Mouse (Mus musculus) forelimb bud, embryonic 11.5 days (tissue): ENCODE measurements around the gene Sh3bgrl3.

ENCODE experiments used
- DNase-seq: peaks from one replicate; pipeline ENCODE4 v3.0.0-alpha.2; 2012; ENCODE audit warnings: low read depth, low spot score

The Sh3bgrl3 gene

DNA sequence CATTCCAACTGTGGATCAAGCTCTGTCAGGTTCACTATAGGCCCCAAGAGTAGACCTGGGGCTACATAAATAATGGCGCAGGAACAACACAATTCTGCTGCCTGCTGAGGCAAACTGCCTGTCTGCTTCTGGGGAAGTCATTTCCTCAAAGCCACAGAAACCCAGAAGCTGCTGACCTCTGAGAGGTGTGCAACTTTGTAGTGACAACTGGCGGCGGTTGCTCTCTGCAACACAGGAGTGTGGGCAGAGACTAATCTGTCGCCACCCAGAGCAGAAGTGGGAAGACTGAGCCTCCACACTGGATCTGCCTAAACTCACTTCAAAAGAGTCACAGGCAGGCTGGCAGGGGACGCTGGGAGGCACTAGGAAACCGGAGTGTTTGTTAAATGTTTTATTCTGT is 893 bp upstream of the Sh3bgrl3 start:
- no peak for DNase-seq

DNA sequence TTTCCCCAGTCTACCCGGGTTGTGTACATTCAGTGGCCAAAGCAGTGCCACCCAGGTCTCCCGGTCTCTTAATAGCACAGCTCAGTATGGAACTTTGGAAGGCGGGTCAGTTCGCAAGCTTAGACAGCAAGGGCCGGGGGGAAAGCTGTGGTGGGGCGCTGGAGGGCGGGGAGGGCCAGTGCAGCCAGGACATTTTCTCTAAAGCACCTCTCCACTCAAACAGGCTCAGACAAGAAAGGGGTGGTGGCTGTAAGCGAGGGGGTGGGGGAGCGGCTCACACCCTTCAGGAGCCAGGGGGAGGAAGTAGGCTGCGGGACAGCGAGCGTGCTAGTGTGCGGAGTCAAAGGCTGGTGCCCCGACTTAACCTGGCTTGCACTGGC is 384 bp upstream of the Sh3bgrl3 start:
- DNase-seq = no peak

DNA sequence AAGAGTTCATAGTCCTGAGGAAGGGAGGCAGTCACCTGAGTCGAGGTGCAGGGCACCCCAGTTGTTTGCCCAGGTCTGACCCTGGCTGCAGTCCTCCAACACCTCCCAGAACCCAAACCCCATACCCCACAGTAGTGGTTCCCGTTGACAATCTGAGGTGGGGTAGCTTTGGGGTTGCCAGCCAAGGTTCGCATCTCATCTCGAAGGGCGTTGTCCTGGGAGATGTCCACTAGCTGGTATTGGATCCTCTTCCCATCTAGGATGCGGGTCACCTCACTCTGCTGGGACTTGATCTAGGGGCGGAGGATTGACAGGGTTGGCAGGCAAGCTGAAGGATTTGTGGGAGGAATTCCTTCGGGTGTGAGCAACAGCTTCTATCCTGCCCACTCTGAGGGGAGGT is 796 bp downstream of the Sh3bgrl3 start:
- no peak for DNase-seq

DNA sequence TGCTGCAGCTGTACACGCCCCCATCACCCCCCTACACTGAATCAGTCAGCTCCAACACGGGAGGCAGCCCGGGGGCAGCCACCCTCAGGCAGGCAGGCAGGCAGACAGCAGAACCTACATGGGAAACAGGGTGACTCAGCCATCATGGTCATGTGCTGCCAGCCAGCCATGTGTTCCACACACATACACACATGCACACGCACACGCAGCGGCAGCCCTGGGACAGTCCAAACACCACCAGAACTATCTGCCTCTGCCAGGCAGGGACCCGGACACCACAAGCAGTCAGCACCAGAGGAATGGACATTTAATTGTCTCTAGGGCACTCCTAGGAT is 1.5 kb downstream of the Sh3bgrl3 start:
- DNase-seq = no peak

DNA sequence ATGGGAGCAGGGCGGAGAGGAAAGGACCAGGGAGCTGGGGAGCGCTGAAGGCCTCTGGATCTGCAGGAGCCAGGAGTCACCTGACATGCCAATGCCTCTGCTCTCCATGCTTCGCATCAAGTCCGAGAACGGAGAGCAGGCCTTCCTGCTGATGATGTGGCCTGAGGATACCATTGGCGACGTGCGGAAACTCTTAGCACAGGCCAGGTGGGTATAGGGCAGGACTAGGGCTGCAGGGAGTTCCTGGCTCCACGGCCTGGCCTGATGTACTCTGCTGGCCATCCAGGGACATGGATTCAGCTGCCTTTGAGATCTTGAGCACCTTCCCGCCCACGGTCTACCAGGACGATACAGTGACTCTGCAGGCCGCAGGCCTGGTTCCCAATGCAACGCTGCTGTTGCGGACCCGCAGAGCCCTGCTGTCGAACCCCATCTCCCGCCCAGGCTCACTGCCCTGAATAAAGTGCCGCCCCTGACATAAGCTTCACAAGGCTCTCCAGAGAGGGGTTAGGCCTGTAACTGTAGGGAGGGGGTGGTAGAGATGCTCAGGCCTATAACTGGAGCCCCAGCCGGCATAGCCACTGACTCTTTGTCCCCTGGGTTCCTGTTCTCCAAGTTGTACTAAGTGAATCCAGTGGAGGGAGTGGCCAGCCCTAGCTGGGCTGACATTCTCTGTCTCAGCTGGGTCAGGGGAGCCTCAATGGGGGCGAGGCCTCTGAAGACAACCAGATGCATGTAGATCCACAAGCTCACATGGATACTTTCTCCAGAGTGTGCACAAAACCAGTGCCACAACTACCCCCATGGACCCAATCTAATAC is 2.1 kb downstream of the Sh3bgrl3 start:
- no peak for DNase-seq

DNA sequence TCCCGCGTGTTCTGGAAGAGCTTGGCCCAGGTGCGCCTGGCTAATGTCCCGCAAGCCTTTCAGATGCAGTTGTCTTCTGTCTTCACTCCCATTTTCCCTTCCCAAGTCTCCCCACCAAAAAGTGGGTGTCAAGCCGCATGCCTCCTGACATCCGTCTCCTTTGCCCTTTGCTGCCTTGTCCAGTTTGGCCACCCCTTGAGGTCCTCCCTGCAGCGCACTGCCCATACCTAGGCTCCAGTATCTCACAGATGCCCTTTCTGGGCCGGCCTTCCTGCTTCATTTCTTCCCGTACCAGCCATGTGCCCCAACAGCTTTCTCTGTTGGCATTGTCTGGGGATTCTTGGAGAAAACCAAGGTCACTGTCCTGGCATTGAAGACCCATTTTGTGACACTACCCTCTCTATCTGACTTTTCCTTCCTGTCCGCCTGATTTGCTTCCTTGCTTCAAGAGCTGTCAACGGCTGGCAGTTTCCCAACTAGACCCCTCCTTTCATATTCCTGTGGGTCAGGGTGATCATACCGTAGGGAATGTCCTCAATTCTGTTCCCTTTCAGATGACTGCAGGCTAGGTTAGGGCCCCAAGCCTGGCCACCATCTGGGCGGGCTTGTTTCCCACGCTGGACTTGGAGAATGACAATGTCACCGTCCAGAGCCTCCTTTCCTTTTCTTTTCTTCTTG is 3.1 kb downstream of the Sh3bgrl3 start:
- DNase-seq = no peak

DNA sequence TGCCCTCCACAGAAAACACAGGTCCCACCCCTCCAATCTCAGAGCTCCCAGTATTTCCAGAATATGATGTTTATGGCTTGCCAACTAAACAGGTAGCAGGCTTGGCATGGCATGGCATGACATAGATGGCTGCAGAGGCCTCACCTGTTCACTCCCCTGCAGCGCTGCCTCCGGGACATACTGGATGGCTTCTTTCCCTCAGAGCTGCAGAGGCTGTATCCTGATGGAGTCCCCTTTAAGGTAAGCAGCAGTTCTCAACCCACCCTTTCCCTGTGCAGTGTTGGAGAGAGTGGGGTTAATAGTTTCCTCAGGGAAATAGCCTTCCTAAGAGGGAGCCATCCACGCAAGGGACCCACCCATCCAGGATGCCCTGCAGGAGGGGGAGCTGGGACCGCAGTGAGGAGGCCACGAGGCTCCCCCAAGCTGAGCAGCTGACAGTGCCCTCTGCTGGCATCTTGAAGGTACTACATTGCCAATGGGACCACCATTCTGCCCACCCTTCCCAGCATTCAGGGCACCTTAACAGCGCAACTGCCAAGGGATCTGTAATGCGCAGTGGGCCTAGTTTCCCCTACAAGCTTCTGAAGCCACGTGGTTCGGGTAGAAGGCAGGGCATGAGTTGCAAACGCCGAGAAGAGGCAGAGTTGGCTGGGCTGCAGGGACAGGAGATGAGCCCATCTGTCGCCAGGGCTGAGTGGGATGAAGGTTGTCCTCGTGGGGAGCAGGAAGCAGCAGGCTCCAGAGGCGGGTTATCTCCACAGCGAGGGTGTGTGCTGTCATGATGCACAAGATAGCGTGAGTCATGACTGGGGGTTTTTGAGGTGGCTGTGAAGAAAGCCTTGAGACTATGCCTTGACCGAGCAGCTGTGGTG is 4.7 kb downstream of the Sh3bgrl3 start:
- peak; percentile 64 for DNase-seq

DNA sequence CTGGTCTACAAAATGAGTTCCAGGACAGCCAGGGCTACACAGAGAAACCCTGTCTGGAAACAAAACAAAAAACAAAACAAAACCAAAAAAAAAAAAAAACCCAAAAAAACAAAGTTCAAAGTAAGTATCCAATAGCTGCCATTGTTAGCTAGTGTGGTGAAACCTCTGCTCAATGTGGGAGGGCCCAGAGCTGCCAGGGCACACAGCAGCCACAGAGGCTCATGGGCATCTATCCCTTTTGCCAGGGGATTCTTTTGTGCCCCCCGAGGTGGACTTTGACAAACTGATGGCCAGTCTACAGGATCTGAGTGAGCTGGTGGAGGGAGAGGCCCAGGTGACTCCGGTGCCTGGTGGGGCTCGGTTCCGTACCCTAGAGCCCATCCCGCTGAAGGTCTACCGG is 5.4 kb downstream of the Sh3bgrl3 start:
- no peak for DNase-seq

DNA sequence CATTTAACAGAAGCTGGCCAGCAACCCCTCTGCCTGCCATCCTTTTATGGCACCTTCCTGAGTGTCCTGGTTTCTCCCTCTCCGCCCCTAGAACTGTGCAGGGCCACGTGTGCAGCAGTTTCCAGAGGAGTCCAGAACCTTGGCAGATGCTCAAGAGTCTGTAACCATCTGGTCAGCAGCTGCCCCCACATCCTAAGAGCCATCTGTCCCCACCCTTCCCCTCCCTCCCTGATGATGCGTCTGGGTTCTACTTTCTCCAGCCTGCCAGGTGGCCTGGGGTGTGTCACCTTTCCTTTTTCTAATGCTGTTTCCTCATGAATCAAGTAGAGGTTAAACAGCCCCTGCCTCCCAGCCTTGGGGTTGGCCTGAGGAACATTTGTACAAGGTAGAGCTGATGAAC is 6.3 kb downstream of the Sh3bgrl3 start:
- no peak for DNase-seq

DNA sequence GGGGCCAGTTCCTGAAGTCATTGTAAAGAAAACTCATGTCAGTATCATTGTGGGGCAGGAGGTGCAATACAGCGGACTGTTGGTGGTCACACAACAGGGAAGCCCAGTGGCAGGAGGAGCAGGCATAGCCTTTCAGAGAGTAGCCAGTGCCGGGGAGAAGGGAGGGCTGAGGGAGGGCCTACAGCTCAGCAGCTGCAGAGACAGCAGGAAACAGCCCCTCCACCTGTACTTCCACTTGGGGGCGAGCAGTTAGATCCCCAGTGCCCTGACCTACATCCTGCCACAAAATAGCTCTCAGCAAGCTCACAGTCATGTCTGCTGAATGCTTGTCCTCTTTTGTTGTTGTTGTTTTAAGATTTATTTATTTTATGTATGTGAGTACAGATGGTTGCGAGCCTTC is 7.0 kb downstream of the Sh3bgrl3 start:
- DNase-seq = no peak

DNA sequence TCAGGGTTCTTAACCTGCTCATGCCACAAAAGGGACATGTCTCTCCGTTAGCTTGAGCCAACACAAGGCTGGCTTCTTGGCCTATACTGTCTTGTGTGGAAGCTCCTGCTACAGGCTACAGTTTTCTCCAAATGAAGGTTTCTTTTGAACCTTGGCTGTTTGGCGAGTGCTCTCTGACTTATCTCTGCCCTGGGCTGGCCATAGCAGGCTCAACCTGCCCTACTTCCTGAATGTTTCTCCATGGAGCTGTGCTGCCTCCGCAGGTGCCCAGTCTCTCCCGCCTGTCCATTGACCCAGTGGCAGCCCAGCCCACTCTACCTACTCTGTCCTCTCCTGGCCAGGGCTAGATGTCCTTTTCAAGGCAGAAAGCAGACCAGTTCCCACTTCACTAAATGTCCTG is 7.7 kb downstream of the Sh3bgrl3 start:
- DNase-seq = no peak

DNA sequence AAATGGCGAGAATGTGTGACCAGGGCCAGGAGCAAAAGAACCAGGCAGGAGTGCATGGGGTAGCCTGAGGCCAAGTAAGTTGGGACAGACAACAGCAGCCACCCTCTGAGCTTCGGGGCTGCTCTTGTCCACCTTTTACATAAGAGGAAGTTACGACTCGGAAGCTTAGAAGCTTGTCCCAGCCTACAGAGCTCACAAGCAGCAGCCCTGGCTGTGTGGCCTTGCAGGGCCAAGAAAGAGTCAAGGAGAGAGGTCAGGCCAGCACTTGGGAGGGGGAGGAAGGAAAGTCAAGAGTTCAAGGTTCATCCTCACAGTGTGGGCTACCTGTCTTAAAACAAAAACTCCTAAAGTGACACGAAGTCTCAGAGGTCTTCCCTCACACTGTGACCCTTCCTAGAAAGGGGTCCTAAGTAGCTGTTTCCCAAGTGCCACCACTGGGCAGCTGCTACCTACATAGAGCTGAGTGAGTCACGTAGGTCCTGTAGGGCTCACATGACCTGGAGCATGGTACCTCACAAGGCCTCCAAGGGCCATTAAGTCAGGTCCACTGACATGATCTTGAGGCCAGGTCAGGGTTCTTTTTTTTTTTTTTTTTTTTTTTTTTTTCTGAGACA is 8.3 kb downstream of the Sh3bgrl3 start:
- no peak for DNase-seq

DNA sequence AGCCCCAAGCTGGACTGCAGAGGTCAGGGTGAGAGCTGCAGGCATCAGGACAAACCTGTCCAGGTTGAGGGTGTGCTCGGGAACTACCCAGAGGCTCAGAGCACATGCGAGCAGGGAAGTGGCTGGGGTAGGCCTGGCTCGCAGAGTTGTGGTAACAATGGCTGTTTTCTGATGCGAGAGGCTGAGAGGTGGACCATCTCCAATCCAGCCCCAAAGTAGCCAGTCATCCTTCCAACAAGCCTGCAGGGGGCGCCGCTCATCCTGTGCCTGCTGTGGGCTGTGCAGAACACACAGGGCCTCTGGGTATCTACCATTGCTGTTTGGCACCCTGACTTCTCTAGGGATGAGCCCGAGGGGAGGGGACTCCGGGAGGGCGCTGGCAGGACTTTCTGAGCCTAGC is 8.9 kb downstream of the Sh3bgrl3 start:
- DNase-seq = no peak

DNA sequence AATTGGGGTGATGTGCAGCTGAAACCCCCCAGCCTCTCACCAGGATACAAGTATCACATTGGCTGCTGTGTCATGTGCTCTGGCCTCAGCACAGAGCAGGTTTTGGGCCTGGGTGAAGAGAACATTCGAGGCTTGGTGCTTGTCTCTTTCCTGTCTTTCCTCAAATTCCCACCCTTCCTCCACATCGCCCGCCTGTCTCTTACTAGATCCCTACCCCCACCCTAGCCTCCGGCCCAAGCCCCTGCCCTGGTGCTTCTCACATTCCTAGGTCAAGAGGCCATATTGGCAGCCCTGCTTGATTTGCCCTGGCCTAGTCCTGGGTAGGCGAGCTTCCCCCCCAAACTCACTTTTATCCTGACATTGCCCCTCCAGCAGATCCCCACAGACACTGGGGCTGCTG is 9.5 kb downstream of the Sh3bgrl3 start:
- DNase-seq = no peak

DNA sequence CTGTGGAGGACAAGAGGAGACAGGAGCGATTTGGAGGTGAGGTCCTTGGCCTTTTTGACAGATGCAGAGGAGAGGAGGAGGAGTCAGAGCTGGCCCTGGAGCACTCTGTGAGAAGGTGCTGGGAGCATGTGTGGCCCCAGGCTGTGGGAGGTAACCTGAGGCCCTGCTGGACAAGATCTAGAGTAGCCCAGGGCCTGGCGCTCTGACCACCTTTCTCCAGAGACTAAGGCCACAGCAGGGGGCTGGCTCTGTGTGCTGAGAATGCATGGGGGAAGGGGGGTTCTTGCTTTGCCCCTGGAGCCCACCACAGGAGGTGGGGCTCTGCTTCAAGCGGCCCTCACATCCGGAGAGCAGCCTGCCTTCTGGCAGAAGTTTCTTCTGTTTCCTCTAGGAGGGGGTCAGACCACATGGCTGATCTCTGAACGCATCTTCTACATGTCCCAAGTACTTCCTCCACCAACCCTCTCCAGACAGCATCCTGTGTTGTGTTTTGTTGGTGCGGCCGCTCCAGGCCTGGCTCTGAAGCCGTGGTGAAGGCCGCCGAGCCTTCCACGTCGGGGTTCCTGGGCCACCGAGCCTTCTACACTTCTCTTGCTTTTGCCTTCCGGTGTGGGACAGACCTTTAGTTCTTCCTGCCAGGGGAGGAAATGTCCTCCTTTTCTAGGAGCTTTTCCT is 10.3 kb downstream of the Sh3bgrl3 start:
- DNase-seq = no peak

DNA sequence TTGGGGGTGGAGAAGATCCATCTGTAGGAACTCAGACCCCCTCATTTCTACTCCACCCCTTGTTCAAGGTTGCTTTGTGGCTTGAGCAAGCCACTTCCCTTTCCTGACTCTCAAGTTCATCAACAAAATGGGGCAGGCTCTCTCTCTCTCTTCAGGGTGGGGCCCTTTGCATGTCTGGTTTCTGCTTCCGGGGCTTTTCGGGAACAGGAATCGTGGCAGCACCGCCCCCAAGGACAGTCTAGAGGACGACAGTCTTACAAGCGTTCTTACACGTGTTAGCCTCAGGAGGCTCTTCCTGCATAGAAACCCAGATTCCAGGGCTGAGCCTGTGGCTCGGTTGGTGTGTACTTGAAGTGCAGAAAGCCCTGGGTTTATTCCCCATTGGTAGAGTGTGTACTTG is 11.6 kb downstream of the Sh3bgrl3 start:
- DNase-seq = no peak

DNA sequence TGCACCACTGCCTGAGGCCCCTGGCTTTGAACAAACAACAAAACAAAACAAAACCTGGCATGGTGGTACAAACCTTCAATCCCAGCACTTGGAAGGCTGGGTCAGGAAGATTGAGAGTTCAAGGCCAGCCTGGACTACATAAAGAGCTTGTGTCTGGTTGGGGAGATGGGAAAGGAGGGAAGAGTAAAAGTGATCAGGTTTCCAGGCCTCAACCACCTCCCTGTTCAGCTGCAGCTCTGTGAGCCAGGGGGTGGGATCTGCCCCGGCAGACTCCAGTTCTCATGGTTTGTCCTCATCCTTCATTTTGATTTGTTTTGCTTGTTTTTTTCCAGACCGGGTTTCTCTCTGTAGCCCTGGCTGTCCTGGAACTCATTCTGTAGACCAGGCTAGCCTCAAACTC is 12.1 kb downstream of the Sh3bgrl3 start:
- DNase-seq = no peak

DNA sequence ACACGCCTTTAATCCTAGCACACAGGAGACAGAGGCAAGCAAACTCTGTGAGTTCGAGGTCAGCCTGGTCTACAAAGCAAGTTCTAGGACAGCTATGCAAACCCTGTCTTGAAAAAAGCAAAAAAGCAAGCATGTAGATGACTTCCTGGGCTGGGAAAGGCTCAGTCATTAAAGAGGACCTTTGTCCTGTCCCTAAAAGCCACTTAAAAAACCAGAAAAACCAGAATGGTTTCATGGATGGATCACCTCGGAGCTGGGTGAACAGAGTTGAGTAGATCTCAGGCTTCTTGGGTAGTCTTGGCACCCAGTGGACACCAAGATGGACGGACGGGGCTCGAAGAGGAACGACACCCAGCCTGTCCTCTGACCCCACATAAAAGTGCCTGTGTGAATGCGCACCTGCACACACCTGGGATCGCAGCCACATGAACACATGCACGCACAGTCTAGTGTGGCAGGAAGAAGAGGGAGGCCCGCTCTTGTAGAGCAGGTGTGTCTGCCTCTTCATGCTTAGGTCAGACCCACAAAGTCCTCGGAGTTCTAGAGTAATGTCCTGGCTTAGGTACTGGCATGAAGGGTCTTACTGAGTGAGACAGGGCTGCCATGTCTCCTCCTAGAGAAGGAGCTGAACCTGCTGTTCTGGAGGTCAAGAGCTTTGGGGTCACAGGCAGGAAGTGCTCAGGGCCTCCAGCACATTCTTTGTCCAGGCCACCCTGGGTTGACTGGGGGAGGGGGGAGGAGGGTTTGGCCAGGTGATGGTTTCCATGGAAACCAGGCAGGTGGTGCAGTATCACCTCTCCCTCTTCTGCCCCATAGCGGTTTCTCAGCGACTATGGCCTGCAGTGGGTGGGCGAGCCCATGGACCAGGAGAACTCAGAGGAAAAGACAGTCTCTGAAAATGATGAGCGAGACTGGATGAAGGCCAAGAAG is 13.1 kb downstream of the Sh3bgrl3 start:
- no peak for DNase-seq

DNA sequence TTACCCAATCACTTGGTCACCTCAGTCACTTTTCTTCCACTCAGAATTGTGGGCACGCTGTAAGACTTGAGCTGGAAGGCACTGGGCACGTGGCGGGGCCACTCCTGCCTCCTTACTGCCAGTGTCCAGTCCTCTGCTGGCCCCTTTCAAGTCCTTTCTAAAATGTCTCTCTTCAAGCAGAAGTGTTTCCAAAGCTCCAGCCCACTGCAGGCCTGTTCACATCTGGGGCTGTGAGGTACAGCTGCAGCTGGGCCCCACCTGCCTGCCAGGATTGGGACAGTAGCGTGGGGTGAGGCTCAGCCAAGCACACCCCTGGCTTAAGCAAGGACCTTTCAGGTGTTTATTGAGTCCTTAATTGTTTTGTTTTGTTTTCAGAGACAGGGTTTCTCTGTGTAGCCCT is 14.6 kb downstream of the Sh3bgrl3 start:
- DNase-seq = no peak

DNA sequence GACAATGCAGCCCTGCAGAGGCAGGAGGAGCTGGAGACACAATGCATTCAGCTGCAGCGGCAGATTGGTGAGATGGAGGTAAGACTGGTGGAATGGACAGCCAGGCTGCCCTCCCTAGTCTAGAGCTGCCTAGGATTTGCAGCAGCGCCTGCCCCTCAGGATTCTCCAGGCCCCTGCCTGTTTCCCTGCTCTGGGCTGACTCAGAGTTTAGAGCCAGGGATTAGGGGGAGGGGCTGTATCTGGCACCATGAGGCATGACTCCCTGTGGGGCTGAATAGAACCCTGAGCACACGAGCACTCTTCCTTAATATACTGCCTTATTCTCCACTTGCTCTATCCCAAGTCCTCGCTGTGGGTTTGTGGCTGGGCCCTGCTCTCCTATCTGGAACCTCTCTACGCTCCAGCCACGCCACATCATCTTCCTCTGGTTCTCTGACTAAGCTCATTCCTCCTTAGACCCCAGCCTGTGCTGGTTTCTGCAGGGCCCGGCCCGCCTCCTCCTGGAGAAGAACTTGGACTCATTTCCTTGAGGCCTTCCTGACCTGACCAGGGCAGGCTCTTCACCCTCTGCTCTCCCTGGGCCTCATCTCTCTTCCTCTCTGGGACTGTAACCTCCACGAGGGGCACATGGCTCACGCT is 15.1 kb downstream of the Sh3bgrl3 start:
- DNase-seq = no peak
